Mouse (Mus musculus) retina, postnatal 1 day (tissue): ENCODE data around the gene Ankrd65.

Experiments
- DNase-seq: peaks from one replicate; pipeline ENCODE4 v3.0.0-alpha.2; 2012

The Ankrd65 gene

DNA sequence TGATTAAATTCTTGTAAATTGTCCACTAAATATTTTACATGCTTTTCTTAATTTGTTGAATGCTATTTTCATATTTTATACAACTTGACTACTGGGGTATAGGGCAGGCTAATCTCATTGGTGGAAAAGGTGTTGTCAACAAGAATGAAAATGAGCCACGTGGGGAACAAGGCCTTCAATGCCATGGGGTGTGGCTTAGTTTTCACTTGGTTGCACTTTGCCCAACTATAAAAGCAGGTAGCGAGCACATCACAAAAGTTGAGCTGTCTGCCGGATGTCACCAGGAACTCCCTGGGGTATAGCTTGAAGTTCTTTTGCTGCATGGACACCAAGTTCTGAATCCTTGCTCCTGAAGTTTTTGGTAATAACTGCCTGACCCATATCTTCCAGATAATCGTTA, 27.3 kb downstream of the Ankrd65 start:
- DNase-seq = no peak

DNA sequence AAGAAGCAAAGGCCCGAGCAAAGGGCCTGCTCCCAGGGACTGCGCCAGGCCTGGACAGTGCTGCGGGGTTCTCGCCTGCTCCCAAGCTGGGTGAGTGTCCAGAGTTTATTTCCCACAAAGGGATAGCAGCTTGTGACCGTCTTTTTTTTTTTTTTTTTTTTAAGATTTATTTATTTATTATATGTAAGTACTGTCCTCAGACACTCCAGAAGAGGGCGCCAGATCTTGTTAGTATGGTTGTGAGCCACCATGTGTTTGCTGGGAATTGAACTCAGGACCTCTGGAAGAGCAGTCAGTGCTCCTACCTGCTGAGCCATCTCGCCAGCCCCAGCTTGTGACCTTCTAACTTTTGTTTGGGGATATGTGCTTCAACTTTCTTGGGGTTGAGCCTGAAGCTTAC, 30.8 kb downstream of the Ankrd65 start:
- DNase-seq = peak; percentile 48

DNA sequence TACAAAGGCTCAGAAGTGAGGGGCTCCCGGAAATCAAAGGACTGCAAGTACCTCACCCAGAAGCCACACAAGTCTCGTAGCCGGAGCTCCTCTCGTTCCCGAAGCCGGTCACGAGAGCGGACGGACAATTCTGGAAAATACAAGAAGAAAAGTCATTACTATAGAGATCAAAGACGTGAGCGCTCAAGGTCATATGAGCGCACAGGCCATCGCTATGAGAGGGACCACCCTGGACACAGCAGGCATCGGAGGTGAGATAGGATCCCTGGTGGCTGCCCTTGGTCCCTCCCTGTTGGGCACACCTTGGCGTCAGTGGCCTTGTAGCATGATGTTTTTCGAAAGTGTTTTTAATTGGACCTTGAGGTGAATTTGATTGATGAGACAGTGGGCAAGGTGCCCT, 33.2 kb downstream of the Ankrd65 start:
- DNase-seq = no peak

DNA sequence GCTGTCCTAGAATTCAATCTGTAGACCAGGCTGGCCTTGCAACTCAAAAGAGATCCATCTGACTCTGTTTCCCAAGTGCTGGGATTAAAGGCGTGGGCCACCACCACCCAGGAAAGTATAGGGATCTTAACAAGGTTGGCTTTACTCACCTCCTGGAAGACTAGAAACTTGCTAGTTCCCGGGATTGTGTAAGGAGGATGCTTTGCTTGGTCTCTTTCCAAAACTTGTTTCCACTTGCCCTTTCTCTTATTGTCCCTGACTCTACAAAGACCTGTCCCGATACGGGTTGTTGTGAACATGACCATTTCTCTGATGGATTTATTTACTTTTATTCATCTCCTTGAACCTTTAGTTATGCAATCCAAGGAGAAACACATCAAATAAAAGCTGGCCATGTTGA, 39.6 kb downstream of the Ankrd65 start:
- DNase-seq = no peak

DNA sequence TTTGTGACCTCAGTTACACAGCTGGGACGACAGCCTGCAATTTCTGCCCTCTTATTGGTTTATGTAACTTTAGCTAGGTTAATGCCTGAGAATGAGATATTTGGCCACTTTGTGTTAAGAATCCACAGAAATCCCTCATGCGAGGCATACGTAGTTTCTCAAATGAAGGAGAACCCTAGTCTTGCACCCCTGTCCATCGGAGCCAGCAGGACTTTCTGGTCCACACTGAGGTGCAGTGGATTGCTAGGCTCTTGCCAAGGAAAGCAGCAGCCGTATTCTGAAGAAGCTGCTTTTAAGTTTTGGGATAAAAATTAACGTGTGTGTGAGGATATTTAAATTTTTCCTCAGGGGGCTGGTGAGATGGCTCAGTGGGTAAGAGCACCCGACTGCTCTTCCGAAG, 40.4 kb downstream of the Ankrd65 start:
- DNase-seq = no peak

DNA sequence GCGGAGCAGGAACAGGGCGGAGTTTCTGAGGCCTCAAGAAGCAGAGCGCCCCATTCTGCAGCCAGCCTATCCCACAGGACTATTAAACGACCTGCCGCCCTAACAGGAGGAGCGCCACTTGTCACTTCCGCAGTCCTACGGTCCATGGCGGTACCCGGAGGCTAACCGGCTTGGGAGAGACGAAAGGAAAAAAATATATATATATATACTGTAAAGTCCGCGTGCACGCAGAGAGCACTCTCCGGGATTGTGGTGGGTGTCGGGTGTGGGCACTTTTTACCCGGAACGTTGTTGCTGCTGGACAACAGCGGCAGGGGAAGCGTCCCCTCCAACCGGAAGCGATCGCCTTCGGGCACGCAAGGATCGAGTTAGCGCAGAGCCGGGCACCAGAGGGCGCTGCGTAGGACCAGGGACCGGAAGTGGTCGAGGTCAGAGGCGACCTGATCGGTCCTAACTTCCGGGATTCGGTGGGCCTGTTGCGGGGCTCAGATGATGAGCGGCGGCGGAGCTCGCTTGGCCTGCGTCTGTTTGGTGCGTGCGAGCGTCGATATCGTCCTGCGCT, 41.0 kb downstream of the Ankrd65 start, which contains the start of gene Aurkaip1:
Gene Aurkaip1, plus strand, starts transcription at position 68 of the 562 bp plus-strand sequence.
- peak; percentile 98 for DNase-seq

DNA sequence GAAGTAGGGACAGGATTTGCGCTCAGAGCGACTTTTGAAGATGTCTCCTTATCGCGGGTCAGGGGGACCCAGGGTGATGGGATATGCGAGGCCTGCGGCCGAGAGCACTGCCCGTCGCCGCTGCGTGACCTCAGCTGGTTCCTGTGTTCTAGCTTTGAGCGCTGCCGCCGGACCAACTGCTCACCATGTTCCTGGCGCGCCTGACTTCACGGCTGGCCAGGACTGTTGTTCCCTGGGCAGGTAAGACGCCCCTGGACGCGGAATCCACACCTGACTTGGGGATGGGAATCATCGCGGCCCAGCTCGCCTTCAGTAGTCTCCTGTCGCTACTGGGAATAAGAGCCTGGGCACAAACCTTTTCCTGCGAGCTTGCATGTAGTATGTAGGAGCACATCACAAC, 41.6 kb downstream of the Ankrd65 start:
- DNase-seq = no peak

DNA sequence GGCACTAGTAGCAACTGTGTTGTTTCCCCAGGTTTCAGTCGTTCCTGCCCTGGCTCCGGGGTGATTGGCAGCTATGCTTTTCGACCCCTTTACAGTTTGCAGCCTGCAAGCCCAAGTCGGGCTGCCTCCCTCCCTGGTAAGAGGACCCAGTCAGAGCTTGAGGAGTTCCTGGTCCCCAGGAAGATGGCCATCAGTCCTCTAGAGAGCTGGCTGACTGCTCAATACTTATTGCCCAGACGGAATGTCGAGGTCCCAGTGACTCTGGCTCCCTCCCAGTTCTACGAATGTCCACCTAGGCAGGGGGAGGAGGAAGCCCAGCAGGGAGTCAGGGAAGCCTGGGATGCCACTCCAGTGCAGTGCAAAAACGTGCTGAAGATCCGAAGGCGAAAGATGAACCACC, 42.1 kb downstream of the Ankrd65 start:
- no peak for DNase-seq

DNA sequence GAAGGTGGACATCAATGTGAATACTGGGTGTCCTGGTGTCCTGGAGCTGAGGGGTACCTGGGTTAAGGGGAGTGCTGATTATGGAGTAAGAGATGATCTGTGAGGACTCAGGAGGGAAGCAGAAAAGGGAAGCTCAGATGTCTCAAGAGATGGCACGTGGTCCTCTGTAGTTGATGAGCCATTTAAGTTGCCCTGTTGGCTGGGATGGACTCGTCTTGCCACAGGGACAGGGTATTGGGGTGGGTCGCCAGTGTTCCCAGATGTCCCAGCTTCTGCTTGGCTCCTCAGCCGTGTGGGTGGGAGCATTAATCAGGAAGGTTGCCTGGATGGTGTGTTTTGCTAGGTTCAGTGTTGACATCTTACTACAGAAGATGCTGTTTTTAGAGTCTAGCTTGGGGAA, 43.0 kb downstream of the Ankrd65 start:
- DNase-seq = no peak

DNA sequence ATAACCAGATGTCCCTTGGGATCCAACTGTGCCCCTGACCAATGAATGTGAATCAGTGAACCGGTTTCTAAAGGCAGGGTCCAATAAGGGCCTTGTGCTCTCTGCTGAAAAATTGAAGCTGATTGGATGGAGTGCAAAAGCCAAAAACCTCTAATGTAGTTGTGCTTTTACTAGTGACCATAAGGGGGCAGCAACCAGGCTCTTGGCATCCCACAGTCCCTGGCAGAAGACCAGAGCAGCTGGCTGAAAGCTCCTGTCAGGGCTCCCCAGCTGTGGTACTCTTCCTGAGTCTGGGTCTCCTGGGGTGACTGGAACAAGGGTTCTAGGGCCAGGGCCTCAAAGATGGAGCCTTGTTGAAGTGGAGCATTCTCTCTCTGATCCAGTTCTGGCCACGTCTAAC, 43.6 kb downstream of the Ankrd65 start:
- peak; percentile 89 for DNase-seq

DNA sequence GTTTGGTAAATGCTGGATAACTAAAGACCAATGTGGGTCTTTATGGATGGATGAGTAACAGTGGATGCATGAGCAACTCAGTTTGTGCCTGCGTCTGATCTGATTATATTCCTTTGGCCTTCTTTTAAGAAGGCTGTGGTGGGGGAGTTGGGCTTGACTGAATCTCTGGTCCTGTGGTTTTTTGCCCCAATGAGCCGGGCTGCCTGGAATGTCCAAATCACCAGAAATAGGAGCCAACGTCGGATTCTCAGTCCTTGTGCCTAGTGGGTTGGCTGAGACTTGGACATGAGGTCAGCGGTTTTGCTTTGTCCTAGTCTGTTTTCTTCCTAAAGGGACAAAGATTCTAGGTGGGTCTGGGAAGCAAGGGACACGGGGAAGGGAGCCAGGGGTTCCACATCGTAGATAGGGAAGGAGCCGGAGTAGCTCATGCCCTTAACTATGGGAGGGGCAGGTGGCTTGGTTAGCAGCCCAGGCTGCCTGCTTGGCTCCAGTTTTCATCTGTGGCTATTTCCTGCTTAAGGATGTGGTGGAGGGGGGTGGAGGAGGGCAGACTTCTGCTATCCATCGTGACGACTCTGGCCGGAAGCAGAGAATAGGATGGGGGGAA, 47.3 kb downstream of the Ankrd65 start:
- DNase-seq = no peak

DNA sequence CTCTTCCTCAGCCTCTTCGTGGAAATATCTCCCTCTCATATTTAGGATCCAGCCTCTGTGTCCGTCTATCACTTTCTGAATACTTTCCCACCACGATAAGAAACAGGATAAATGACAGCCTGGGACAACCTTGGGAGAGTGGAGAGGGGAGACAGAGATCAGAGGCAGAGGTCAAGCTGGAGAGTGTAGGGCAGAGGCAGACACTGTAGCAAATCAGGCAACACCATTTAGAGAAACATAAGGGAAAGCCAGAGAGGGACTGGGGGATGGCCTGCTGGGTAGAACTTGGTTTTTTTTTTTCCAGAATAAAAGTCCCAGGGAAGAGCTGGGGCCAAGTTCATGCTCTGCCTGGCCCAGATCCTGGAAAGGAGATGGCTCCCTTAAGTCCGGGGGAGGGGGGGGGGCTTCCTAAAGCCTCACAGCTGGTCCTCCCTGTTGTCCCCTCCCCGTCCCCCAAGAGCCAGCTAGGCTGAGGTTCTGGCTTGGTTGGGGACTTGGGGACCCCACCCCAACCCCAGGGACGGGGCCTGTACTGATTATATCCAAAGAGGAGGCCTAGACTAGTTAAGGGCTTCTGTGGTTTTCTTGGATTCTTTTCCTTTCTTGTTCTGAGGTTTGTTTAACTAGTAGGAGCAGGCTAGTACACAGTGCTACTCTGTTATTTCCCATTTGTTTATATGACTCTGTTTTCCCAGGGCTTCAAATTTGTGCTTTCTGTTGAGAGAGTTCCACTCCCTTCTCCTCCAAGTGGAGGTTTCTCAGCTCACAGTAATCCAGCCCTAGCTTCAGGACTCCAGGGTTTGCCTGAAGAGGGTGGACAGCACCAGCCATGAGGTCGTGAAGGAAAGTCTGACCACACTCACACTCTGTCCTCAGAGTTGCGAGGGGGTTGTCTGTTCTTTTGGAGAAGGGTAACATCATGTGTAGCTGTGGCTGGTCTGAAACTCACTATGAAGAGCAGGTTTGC, 48.2 kb downstream of the Ankrd65 start:
- no peak for DNase-seq

DNA sequence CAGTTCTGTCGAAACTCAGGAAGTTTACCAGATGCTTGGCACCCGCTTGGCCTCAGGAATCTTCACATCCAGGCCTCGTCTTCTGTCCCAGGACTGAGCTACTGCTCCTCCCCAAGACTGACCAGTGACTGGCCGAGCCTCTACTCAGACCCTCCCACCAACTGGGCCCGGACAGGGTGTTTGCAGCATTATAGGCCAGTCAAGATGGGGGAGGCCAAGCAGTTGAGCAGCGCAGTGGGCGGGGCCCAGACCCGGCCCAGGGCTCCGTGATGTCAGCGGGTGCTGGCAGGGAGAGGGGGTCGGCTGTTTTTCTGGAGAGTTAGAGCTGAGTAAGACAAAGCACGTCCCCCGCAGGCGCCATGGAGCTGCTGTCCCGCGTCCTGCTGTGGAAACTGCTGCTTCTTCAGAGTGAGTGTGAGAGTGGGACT, 49.3 kb downstream of the Ankrd65 start, which contains the start of gene Mxra8:
Gene Mxra8, plus strand, starts transcription at position 198 of the 428 bp plus-strand sequence.
- peak; percentile 61 for DNase-seq

DNA sequence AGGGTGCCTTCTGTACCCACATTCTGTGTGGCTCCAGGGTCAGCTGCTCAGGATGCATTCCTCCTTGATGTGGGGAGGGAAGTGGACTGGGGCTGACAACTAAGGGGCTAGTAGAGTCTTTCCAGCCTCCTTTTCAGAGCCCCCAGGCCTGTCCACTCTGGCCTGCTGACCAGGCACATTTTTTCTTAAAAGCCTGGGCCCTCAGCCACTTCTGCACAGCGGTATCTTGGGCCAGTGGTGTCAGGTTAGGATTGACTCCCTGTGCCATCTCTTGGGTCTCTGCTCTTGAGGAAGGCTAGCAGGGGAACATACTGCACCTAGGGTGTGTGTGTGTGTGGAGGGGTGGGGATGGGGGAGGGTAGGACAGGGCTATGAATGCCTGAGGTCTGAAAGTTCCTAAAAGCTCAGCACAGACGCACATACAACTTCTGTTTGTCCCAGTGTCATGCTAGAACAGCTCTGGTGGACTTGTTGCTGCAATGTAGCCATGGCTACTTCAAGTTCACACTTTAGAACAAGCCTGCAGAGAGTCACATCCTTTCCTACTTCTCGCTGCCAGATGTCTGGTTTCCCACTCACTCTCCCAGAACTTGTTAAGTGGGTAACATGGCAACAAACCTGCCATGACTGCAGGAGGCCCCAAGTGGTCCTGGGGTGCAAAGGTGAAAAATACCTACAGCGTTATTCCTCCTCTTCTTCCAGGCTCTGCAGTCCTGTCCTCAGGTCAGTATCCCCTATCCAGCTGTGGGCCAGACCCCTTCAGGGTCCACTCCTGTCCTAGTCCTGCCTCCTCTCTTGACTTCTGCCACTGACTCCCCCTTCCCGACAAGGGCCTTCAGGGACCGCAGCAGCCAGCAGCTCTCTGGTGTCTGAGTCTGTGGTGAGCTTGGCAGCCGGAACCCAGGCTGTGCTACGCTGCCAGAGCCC, 50.1 kb downstream of the Ankrd65 start:
- no peak for DNase-seq

DNA sequence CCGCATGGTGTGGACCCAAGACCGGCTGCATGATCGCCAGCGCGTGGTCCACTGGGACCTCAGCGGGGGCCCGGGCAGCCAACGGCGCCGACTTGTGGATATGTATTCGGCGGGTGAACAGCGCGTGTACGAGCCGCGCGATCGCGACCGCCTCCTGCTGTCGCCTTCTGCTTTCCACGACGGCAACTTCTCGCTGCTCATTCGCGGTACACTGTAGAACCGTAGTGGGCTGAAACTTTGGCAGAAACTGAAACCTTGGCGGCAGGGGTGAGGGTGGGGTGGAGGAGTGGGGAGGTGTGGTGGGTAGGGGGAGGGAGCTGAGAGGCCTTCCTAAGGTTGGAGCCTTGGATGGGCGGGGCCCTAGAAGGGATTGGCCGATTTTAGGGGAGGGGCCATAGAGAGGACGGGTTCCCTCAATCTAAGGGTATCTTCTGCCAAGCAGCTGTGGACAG, 50.8 kb downstream of the Ankrd65 start:
- DNase-seq = peak; percentile 75

DNA sequence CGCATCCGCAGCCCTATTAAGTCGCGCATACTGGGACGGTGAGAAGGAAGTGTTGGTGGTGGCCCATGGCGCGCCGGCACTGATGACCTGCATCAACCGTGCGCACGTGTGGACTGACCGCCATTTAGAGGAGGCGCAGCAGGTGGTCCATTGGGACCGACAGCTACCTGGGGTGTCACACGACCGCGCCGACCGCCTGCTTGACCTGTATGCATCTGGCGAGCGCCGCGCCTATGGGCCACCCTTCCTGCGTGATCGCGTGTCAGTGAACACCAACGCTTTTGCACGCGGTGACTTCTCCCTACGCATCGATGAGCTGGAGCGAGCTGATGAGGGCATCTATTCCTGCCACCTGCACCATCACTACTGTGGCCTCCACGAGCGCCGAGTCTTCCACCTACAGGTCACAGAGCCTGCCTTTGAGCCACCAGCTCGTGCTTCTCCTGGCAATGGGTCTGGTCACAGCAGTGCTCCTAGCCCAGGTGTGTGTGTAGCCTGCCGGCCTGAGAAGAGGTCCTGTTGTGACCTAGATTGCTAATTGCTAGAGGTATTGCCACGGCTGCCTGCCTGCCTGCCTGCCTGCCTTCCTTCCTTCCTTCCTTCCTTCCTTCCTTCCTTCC, 51.5 kb downstream of the Ankrd65 start:
- DNase-seq = no peak

DNA sequence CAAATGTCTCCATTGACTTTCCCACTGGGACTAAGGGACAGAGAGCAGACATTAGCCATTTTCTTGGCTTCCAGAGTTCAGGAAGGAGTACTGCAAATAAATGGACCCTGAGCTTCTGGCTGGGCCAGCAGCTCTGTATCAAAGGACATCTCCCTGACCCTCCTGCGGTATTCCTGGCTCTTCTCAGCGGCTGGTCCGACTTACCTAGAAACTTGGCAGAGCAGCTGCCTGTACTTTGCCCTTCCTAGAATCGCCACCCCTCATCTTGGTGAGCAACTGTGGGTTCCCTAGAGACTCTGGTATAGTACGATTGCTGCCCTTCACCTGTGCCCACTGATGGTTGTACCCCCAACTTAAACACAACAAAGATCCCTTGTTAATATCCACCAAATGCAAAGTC, 53.0 kb downstream of the Ankrd65 start:
- no peak for DNase-seq

DNA sequence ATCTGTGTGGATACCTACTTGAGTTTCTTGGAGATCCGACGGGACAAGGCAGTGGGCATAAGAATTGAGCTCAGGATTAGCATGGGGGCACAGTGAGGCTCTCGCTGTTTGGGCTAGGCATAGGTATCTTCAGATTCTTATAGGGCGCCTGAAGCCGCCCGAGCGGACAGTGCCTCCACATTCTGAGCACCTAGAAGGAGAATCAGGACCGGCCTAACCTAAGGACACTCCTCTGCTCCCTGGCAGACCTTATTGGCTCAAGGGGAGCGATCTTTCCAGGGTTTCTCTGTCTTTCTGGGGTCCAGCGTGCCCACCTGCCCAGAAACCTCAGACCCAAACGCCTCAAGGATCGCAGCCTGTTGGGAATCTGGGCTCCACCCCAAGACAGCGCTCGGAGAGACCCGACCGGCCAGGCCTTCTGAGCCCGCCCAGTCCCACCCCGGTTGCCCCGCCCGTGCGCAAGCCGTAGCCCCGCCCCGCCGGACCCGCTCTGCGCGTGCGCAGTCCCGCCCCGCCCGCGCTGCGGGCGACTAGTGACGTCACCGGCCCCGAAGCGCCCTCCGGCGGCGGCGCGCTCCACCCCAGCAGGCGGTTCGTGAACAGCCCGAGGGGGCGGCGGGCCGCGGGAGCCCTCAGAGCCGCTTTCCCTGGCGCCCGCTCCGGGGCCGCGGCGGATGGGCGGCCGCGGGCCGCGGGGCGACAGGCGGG, 56.8 kb downstream of the Ankrd65 start, which contains the start of gene Dvl1:
Gene Dvl1, plus strand, starts transcription at position 532 of the 708 bp plus-strand sequence.
- peak; percentile 92 for DNase-seq

DNA sequence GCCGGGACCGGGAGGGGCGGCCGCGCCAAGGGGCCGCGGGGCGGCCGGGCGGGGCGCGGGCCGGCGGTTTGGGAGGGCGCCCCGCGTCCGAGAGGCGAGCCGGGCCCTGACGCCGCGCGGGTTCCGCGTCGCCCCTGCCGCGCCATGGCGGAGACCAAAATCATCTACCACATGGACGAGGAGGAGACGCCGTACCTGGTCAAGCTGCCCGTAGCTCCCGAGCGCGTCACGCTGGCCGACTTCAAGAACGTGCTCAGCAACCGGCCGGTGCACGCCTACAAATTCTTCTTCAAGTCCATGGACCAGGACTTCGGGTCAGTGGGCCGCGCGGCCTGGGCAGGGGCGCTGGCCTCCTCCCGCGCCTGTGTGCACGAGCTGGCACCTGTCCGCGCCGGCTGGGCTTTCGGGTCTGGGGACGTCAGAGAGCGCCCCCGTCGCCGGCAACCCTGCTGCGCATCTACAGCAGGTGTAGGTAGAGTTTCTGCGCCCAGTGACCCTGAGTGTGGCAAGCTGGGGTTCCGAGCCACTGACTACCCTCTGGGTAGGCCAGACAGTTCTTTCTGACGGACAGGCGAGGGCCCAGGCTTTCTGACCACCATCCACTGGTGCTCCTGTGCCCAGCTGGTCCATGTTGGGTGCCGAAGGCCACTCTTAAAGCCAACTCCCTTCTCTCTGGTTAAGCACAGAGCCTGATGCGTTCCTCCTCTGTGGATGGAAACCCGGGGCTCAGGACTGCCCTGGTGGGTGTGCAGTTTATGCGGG, 57.5 kb downstream of the Ankrd65 start:
- peak; percentile 62 for DNase-seq

DNA sequence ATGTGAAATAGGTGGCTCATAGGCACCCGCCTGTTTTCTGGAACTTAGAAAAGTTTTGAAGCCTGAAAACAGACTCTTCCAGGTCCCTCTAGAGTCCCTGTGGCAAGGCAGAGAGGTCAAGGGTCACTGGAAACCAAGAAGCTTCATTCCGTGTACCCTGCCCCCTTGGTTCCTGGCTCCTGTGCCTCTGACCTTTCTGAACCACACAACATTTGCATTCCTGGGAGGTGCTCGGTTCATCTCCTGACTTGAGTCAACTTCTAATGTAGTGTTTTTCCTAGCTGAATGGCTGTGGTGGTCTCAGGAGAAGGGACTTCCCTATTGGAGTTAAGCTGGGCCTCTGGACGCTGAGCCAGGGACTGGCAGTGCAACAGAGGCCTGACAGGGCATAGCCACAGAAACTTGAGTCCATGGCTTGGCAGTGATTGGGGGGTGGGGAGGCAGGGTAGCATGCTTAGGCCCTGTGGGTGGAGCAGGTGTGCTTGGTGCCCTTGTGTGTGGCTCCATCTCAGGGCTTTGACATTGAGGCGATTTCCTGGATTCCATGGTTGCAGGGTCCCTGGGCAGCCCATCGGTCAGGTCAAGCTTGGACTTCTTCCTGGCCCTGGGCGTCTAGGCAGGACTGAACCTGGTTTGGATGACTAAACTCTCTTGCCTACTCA, 58.3 kb downstream of the Ankrd65 start:
- no peak for DNase-seq
